Mouse (Mus musculus): Measurements from ENCODE around the gene Zfp13. TPM values are rescaled to one million over a fixed set of nuclear protein-coding genes. Genes with fewer than 3 reads are reported as not detected.
"Not testable (repeated sequence)": the region's sequence is repeated elsewhere in the genome, so short reads cannot be mapped to it uniquely, and the experiment has no call there.

Zfp13 gene
- polyA plus RNA-seq, 1 experiment = 27.7 TPM

DNA sequence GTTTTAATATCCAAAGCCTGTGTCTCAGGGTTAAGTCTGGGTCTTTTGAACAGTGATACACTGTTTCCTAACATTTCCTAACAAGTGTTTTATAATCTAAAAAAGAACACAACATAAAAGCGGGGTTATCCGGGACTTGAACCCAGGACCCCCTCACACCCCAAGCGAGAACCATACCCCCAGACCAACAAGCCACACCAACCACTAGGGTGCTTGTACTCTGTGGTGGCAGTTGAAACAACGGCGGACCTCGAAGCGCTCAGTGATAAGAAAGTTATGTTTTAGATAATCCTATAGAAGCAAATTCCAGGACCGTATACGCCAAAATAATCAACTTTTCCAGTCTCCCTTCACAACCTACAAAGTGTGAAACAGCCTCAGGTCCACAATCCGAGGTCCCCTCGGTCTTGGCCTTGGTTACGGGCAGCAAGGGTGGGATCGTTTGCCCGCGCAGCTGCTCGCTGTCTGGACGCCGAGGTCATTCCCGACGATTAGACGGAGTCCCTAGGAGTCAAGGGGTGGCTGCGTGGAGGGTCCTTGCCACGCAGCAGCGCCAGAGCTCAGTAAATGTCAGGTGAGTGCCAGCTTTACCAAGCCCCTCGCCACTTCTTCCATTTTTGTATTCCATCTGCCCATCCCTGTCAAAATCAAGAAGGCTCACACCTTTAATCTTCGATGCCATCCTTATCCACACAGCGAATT is 61.6 kb downstream of the Zfp13 start:
- Histone ChIP-seq H3K27me3 (ENCODE audit: control insufficient read depth, insufficient read depth, low read length, poor library complexity, severe bottlenecking) (no peaks in the 10 kb centered on the region), H3K9ac (ENCODE audit: low read depth, poor library complexity, severe bottlenecking) (peak overlapping the region; percentile 44)
- no peak for TF ChIP-seq POLR2A (IDR thresholded peaks at IDR 0.05; ENCODE audit: insufficient read depth, low read length)
- no peak for TF ChIP-seq EP300 (IDR thresholded peaks at IDR 0.05; ENCODE audit: insufficient read depth, low read depth, low read length)
- TF ChIP-seq CTCF (IDR thresholded peaks at IDR 0.05; ENCODE audit: low read depth, low read length) = no peak

DNA sequence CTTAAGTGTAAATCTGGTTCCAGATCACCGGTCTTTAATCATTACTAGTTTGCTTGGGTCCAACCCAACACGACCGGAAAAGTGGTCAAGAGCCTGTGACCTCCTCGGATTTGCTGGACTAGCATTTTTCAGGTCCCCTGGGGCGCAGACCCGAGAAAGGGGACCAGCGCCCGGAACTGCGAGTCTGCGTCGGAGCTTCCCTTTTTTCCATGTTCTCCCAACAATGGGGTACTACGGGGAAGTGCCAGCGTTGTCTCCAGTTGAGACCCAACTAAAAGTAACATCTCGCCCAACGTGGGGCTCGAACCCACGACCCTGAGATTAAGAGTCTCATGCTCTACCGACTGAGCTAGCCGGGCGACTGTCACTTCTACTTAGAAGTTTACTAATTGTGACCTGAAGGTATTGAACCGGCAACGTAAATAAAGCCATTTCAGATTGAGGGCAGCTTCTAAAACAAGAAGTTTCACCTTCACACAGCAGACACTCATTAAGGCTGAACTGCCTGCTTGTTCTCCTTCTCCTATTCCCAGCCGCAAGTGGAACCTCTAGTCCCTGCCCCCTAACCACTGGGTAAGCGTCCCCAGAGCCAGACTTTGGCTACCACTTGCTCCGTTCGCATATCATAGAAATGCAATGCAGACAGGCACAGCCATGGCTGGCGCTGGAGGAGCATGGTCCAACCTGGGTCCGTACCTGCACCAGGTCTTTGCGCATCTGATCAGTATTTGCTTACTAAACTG is 64.1 kb downstream of the Zfp13 start:
- peak overlapping the region; percentile 62 for H3K4me3 ChIP-seq (ENCODE audit: low read depth, low read length)
- 0 out of 2 replicates have a peak overlapping the region, but pooled peaks have one; percentile 18 for H3K9ac ChIP-seq (ENCODE audit: low read depth, poor library complexity, severe bottlenecking)
- H3K27me3 ChIP-seq (ENCODE audit: control insufficient read depth, insufficient read depth, low read length, poor library complexity, severe bottlenecking); H3K9me3 ChIP-seq (replicated peaks; ENCODE audit: control insufficient read depth, insufficient read depth, low read length, poor library complexity, severe bottlenecking); H3K27ac ChIP-seq (ENCODE audit: insufficient read depth, low read length); H3K36me3 ChIP-seq (ENCODE audit: control insufficient read depth, insufficient read depth, low read length, poor library complexity, severe bottlenecking); H3K4me1 ChIP-seq (ENCODE audit: control insufficient read depth, insufficient read depth, low read length): not testable (repeated sequence)

More for the DNA sequence above, 61.6 kb downstream of the Zfp13 start:
- Histone ChIP-seq H3K36me3 (ENCODE audit: control insufficient read depth, insufficient read depth, low read length, poor library complexity, severe bottlenecking) (no peaks in the 10 kb centered on the region), H3K4me3 (ENCODE audit: low read depth, low read length) (peak overlapping the region; percentile 58), H3K4me1 (ENCODE audit: control insufficient read depth, insufficient read depth, low read length) (peaks cover 4% of the 10 kb centered on the region), H3K9me3 (replicated peaks; ENCODE audit: control insufficient read depth, insufficient read depth, low read length, poor library complexity, severe bottlenecking) (no peaks in the 10 kb centered on the region), H3K27ac (ENCODE audit: insufficient read depth, low read length) (no peak overlapping the region)

DNA sequence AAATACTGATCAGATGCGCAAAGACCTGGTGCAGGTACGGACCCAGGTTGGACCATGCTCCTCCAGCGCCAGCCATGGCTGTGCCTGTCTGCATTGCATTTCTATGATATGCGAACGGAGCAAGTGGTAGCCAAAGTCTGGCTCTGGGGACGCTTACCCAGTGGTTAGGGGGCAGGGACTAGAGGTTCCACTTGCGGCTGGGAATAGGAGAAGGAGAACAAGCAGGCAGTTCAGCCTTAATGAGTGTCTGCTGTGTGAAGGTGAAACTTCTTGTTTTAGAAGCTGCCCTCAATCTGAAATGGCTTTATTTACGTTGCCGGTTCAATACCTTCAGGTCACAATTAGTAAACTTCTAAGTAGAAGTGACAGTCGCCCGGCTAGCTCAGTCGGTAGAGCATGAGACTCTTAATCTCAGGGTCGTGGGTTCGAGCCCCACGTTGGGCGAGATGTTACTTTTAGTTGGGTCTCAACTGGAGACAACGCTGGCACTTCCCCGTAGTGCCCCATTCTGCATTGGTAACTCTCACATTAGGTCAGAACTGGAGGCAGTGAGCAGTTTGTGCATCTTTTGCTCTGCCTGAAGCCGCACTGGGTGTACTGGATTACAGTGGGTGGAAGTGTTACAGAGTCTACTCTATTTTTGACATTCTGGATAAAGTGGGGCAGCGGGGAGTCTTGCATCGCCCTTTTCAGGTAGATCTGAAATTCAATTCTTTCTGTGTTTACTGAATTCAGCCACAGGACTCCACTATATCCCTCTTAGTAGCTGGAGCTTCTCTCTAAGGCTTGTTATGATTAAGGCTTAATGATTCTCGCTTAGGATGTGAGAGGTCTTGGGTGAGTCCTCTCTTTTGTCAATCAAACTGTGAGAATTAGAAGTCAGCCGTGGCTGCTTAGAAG is 65.4 kb downstream of the Zfp13 start:
- not testable (repeated sequence) for H3K4me1 ChIP-seq (ENCODE audit: control insufficient read depth, insufficient read depth, low read length); H3K36me3 ChIP-seq (ENCODE audit: control insufficient read depth, insufficient read depth, low read length, poor library complexity, severe bottlenecking); H3K27me3 ChIP-seq (ENCODE audit: control insufficient read depth, insufficient read depth, low read length, poor library complexity, severe bottlenecking); H3K9me3 ChIP-seq (replicated peaks; ENCODE audit: control insufficient read depth, insufficient read depth, low read length, poor library complexity, severe bottlenecking); H3K27ac ChIP-seq (ENCODE audit: insufficient read depth, low read length)
- 0 out of 2 replicates have a peak overlapping the region, but pooled peaks have one; percentile 18 for H3K9ac ChIP-seq (ENCODE audit: low read depth, poor library complexity, severe bottlenecking)
- H3K4me3 ChIP-seq (ENCODE audit: low read depth, low read length) = peak overlapping the region; percentile 41

DNA sequence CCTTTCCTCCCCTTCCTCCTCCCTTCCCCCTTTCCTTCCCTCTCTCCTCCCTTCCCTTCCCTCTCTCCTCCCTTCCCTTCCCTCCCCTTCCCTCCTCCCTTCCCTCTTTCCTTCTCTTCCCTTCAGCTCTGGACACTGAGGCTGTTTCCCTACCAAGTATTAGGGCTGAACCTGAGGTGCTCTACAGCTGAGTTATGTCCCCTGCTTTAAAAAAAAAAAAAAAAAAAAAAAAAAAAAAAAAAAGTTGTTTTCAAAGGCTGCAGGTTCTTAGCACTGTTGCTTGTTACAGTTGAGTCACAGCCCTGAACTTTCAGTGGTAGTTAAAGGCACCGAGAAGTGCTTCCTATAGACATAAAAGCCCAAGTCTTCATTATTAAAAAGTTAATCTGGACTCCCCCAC is 67.9 kb downstream of the Zfp13 start:
- not testable (repeated sequence) for H3K27me3 ChIP-seq (ENCODE audit: control insufficient read depth, insufficient read depth, low read length, poor library complexity, severe bottlenecking); H3K27ac ChIP-seq (ENCODE audit: insufficient read depth, low read length); H3K9ac ChIP-seq (ENCODE audit: low read depth, poor library complexity, severe bottlenecking); H3K36me3 ChIP-seq (ENCODE audit: control insufficient read depth, insufficient read depth, low read length, poor library complexity, severe bottlenecking); H3K4me3 ChIP-seq (ENCODE audit: low read depth, low read length); H3K4me1 ChIP-seq (ENCODE audit: control insufficient read depth, insufficient read depth, low read length)
- peaks cover 10% of the 10 kb centered on the region; the same call in 1 of the 2 replicates for H3K9me3 ChIP-seq (replicated peaks; ENCODE audit: control insufficient read depth, insufficient read depth, low read length, poor library complexity, severe bottlenecking)

Other genes with a start within 250 kb of the Zfp13 start
- gene Vmn2r116, start 214.9 kb downstream of the Zfp13 start, polyA plus RNA-seq (2011; ENCODE audit: insufficient read depth, insufficient read length, low read depth, missing spikeins) = not detected in 2 replicates
- gene Vmn2r117, start 119.8 kb downstream of the Zfp13 start, polyA plus RNA-seq (2011; ENCODE audit: insufficient read depth, insufficient read length, low read depth, missing spikeins) = not detected in 2 replicates
- gene Zfp213, start 35.2 kb downstream of the Zfp13 start, polyA plus RNA-seq (2011; ENCODE audit: insufficient read depth, insufficient read length, low read depth, missing spikeins) = 4.2 and 4.9 TPM in 2 replicates
- gene Zscan10, start 1.4 kb upstream of the Zfp13 start, polyA plus RNA-seq (2011; ENCODE audit: insufficient read depth, insufficient read length, low read depth, missing spikeins) = 51.8 and 58.5 TPM in 2 replicates
- gene Mmp25, start 45.8 kb upstream of the Zfp13 start, polyA plus RNA-seq (2011; ENCODE audit: insufficient read depth, insufficient read length, low read depth, missing spikeins) = 10.9 and 12.6 TPM in 2 replicates
- 2.9 and 3.2 TPM in 2 replicates for gene Bicdl2, start 61.0 kb upstream of the Zfp13 start, polyA plus RNA-seq (2011; ENCODE audit: insufficient read depth, insufficient read length, low read depth, missing spikeins)
- gene Hcfc1r1, start 74.1 kb upstream of the Zfp13 start, polyA plus RNA-seq (2011; ENCODE audit: insufficient read depth, insufficient read length, low read depth, missing spikeins) = 145 and 149 TPM in 2 replicates
- gene Thoc6, start 74.4 kb upstream of the Zfp13 start, polyA plus RNA-seq (2011; ENCODE audit: insufficient read depth, insufficient read length, low read depth, missing spikeins) = 57.3 and 63.1 TPM in 2 replicates
- gene Tnfrsf12a, start 78.0 kb upstream of the Zfp13 start, polyA plus RNA-seq (2011; ENCODE audit: insufficient read depth, insufficient read length, low read depth, missing spikeins) = 51.7 and 61.7 TPM in 2 replicates
- gene Cldn6, start 79.8 kb upstream of the Zfp13 start, polyA plus RNA-seq (2011; ENCODE audit: insufficient read depth, insufficient read length, low read depth, missing spikeins) = 300 and 333 TPM in 2 replicates
- gene Cldn9, start 84.5 kb upstream of the Zfp13 start, polyA plus RNA-seq (2011; ENCODE audit: insufficient read depth, insufficient read length, low read depth, missing spikeins) = 1.7 and 2.9 TPM in 2 replicates
- 3.6 and 4.1 TPM in 2 replicates for gene 1520401A03Rik, start 123.3 kb upstream of the Zfp13 start, polyA plus RNA-seq (2011; ENCODE audit: insufficient read depth, insufficient read length, low read depth, missing spikeins)
- gene Pkmyt1, start 126.8 kb upstream of the Zfp13 start, polyA plus RNA-seq (2011; ENCODE audit: insufficient read depth, insufficient read length, low read depth, missing spikeins) = 26.5 and 27.7 TPM in 2 replicates
- gene Paqr4, start 141.4 kb upstream of the Zfp13 start, polyA plus RNA-seq (2011; ENCODE audit: insufficient read depth, insufficient read length, low read depth, missing spikeins) = 2.4 and 2.7 TPM in 2 replicates
- 0.57 and 1.4 TPM in 2 replicates for gene Kremen2, start 146.3 kb upstream of the Zfp13 start, polyA plus RNA-seq (2011; ENCODE audit: insufficient read depth, insufficient read length, low read depth, missing spikeins)
- 32.9 and 34.2 TPM in 2 replicates for gene Flywch1, start 172.1 kb upstream of the Zfp13 start, polyA plus RNA-seq (2011; ENCODE audit: insufficient read depth, insufficient read length, low read depth, missing spikeins)
- gene Flywch2, start 186.6 kb upstream of the Zfp13 start, polyA plus RNA-seq (2011; ENCODE audit: insufficient read depth, insufficient read length, low read depth, missing spikeins) = 10.7 and 13.1 TPM in 2 replicates
- gene Srrm2, start 191.0 kb upstream of the Zfp13 start, polyA plus RNA-seq (2011; ENCODE audit: insufficient read depth, insufficient read length, low read depth, missing spikeins) = 552 and 560 TPM in 2 replicates
- gene Elob, start 229.6 kb upstream of the Zfp13 start, polyA plus RNA-seq (2011; ENCODE audit: insufficient read depth, insufficient read length, low read depth, missing spikeins) = 398 and 458 TPM in 2 replicates
- gene Prss33, start 236.6 kb upstream of the Zfp13 start, polyA plus RNA-seq (2011; ENCODE audit: insufficient read depth, insufficient read length, low read depth, missing spikeins) = 1.6 and 2.0 TPM in 2 replicates
- gene Prss32, start 244.4 kb upstream of the Zfp13 start, polyA plus RNA-seq (2011; ENCODE audit: insufficient read depth, insufficient read length, low read depth, missing spikeins) = not detected in 2 replicates
- 16.0 and 19.3 TPM in 2 replicates for gene Prss41, start 244.7 kb upstream of the Zfp13 start, polyA plus RNA-seq (2011; ENCODE audit: insufficient read depth, insufficient read length, low read depth, missing spikeins)